Mouse (Mus musculus) gastrocnemius, postnatal 4 days (tissue): ENCODE data around the gene Smox. TPM values are rescaled to one million over a fixed set of nuclear protein-coding genes. Genes with fewer than 3 reads are reported as not detected.

Source experiments
- DNase-seq, 2 experiments: peaks; one replicate each; pipeline ENCODE4 v3.0.0; 2021 to 2022; ENCODE audit warnings: low spot score in 2 of 2, mixed read lengths in 2 of 2
- total RNA-seq, 2 experiments: library from RNA; stranded (reverse); gene quantifications; 2 replicates each; pipeline ENCODE4 v1.2.3; 2021

The Smox gene
- total RNA-seq, 2 experiments from 2014 or later: 25.5 to 26.4 TPM

- DNase-seq: peak in 1 of 2 experiments; percentile 56
These were observed 18.5 kb downstream of the Smox start for GRCm38 (mm10) chr2:131509671-131510313.

GRCm38 (mm10) chr2:131510531-131510930 lies 19.2 kb downstream of the Smox start:
- DNase-seq: no peak

- no peak for DNase-seq
These were observed 22.2 kb downstream of the Smox start for GRCm38 (mm10) chr2:131513477-131513876.

GRCm38 (mm10) chr2:131514055-131514621 lies 22.8 kb downstream of the Smox start:
- DNase-seq: no peak

- no peak for DNase-seq
These were observed 26.3 kb downstream of the Smox start for GRCm38 (mm10) chr2:131517550-131517949.

- DNase-seq: no peak
These were observed 27.5 kb downstream of the Smox start for GRCm38 (mm10) chr2:131518790-131519189.

GRCm38 (mm10) chr2:131520743-131521142 lies 29.4 kb downstream of the Smox start:
- DNase-seq: no peak

- no peak for DNase-seq
These were observed 35.8 kb downstream of the Smox start for GRCm38 (mm10) chr2:131527061-131527460.

- peak in 1 of 2 experiments; percentile 58 for DNase-seq
These were observed 38.8 kb downstream of the Smox start for GRCm38 (mm10) chr2:131529898-131530622.

GRCm38 (mm10) chr2:131530623-131531008 lies 39.3 kb downstream of the Smox start:
- peak in 1 of 2 experiments; percentile 40 for DNase-seq

- no peak for DNase-seq
These were observed 40.0 kb downstream of the Smox start for GRCm38 (mm10) chr2:131531271-131531670.

- no peak for DNase-seq
These were observed 43.9 kb downstream of the Smox start for GRCm38 (mm10) chr2:131535168-131535567.

GRCm38 (mm10) chr2:131538341-131538740 lies 47.0 kb downstream of the Smox start:
- DNase-seq: no peak

GRCm38 (mm10) chr2:131539780-131540179 lies 48.5 kb downstream of the Smox start:
- no peak for DNase-seq

- no peak for DNase-seq
These were observed 50.4 kb downstream of the Smox start for GRCm38 (mm10) chr2:131541686-131542085.

GRCm38 (mm10) chr2:131542531-131542930 lies 51.2 kb downstream of the Smox start:
- no peak for DNase-seq

- DNase-seq: peak; percentile 31 to 64
These were observed 54.4 kb downstream of the Smox start for GRCm38 (mm10) chr2:131545386-131546307.

- peak in 1 of 2 experiments; percentile 19 for DNase-seq
These were observed 55.0 kb downstream of the Smox start for GRCm38 (mm10) chr2:131546308-131546700.

- no peak for DNase-seq
These were observed 55.6 kb downstream of the Smox start for GRCm38 (mm10) chr2:131546745-131547408.

GRCm38 (mm10) chr2:131548330-131548729 lies 57.0 kb downstream of the Smox start:
- no peak for DNase-seq

GRCm38 (mm10) chr2:131549090-131549489 lies 57.8 kb downstream of the Smox start:
- DNase-seq: no peak
